Mouse (Mus musculus) kidney, embryonic 16.5 days (tissue): ENCODE results near the gene Parp2. TPM values are rescaled to one million over a fixed set of nuclear protein-coding genes. Genes with fewer than 3 reads are reported as not detected.
A peak's percentile ranks its signal among the peaks of the same experiment; 100 is the strongest.
"Not testable (repeated sequence)": the region's sequence is repeated elsewhere in the genome, so short reads cannot be mapped to it uniquely, and the experiment has no call there.

Experiments used
- ATAC-seq: fragments of 200-750 bp; cut with Nextera tagmentation; 2 replicates; pipeline ENCODE4 v1.8.0; 2017; ENCODE audit warnings: moderate TSS enrichment; ENCODE audit not compliant: low FRiP score, low TSS enrichment
- H3K27ac ChIP-seq: fragments of 300-500 bp; sonication (generic); 2 replicates; pipeline ENCODE4 v1.5.1; 2014; ENCODE audit warnings: low read length
- H3K27me3 ChIP-seq: fragments of 300-500 bp; sonication (generic); 2 replicates; pipeline ENCODE4 v1.6.1; 2014; ENCODE audit warnings: low read length, control low read depth, mixed read lengths; ENCODE audit not compliant: insufficient read depth
- H3K36me3 ChIP-seq: fragments of 300-500 bp; sonication (generic); 2 replicates; pipeline ENCODE4 v1.6.1; 2014; ENCODE audit warnings: low read length, control low read depth, mixed read lengths; ENCODE audit not compliant: insufficient read depth
- H3K4me1 ChIP-seq: fragments of 300-500 bp; sonication (generic); 2 replicates; pipeline ENCODE4 v1.6.1; 2014; ENCODE audit warnings: low read length, control low read depth, mixed read lengths; ENCODE audit not compliant: insufficient read depth
- H3K4me2 ChIP-seq: fragments of 300-500 bp; sonication (generic); replicated peaks from 2 replicates; pipeline ENCODE4 v1.6.1; 2014; ENCODE audit warnings: low read depth, low read length
- H3K4me3 ChIP-seq: fragments of 300-500 bp; sonication (generic); 2 replicates; pipeline ENCODE4 v1.5.1; 2014; ENCODE audit warnings: mild to moderate bottlenecking, low read length
- H3K9ac ChIP-seq: fragments of 300-500 bp; sonication (generic); replicated peaks from 2 replicates; pipeline ENCODE4 v1.6.1; 2014; ENCODE audit warnings: low read length
- H3K9me3 ChIP-seq: fragments of 300-500 bp; sonication (generic); 2 replicates; pipeline ENCODE4 v1.6.1; 2016; ENCODE audit warnings: low read length, control low read depth
- WGBS: fragments of 180-500 bp; shearing (Covaris S2); extraction: QIAGEN DNeasy Blood & Tissue Kit; methylation state at CpG from one replicate; pipeline ENCODE4 v1.1.7; 2014; 5-methylcytosine and 5-hydroxymethylcytosine counted together
- polyA plus RNA-seq: library from polyadenylated mRNA; unstranded; fragments of >200 nt; fragmentation: Nextera tagmentation; extraction: Ambion mirVana; gene quantifications from 2 replicates; pipeline ENCODE4 v1.2.1, GENCODE M21; 2015

The Parp2 gene
- polyA plus RNA-seq, 1 experiment from 2014 or later = 61.8 TPM

GRCm38 (mm10) chr14:50795965-50796364, 11.7 kb upstream of the Parp2 start:
- no peak for ATAC-seq
- no peak overlapping the region for H3K9ac ChIP-seq
- H3K9me3 ChIP-seq = no peaks in the 10 kb centered on the region
- H3K4me1 ChIP-seq = no peaks in the 10 kb centered on the region
- no peaks in the 10 kb centered on the region for H3K27me3 ChIP-seq
- H3K27ac ChIP-seq = no peak overlapping the region
- WGBS = 83% methylated on average over 4 of the region's 4 CpGs
- H3K4me2 ChIP-seq = no peak overlapping the region
- H3K4me3 ChIP-seq = no peak overlapping the region
- no peaks in the 10 kb centered on the region for H3K36me3 ChIP-seq

- WGBS = 84% methylated on average over 1 of the region's 1 CpGs
Observed at GRCm38 (mm10) chr14:50796464-50796863, 11.2 kb upstream of the Parp2 start.

GRCm38 (mm10) chr14:50798512-50798911, 9.1 kb upstream of the Parp2 start:
- no peak overlapping the region for H3K27ac ChIP-seq
- H3K4me3 ChIP-seq = no peak overlapping the region
- H3K4me1 ChIP-seq = no peaks in the 10 kb centered on the region
- WGBS = 69% methylated on average over 2 of the region's 2 CpGs
- no peaks in the 10 kb centered on the region for H3K27me3 ChIP-seq
- ATAC-seq = no peak
- H3K9ac ChIP-seq = no peak overlapping the region
- H3K9me3 ChIP-seq = no peaks in the 10 kb centered on the region
- H3K4me2 ChIP-seq = no peak overlapping the region
- no peaks in the 10 kb centered on the region for H3K36me3 ChIP-seq

More at GRCm38 (mm10) chr14:50796464-50796863, 11.2 kb upstream of the Parp2 start:
- no peak overlapping the region for H3K4me3 ChIP-seq
- no peak for ATAC-seq
- no peaks in the 10 kb centered on the region for H3K9me3 ChIP-seq
- H3K27ac ChIP-seq = no peak overlapping the region
- H3K36me3 ChIP-seq = no peaks in the 10 kb centered on the region
- no peak overlapping the region for H3K9ac ChIP-seq
- H3K4me1 ChIP-seq = no peaks in the 10 kb centered on the region
- no peaks in the 10 kb centered on the region for H3K27me3 ChIP-seq
- H3K4me2 ChIP-seq = no peak overlapping the region

GRCm38 (mm10) chr14:50799502-50800259, 8.0 kb upstream of the Parp2 start:
- Histone ChIP-seq H3K4me1 (no peaks in the 10 kb centered on the region), H3K9me3 (no peaks in the 10 kb centered on the region), H3K27ac (no peak overlapping the region), H3K4me2 (no peak overlapping the region), H3K27me3 (no peaks in the 10 kb centered on the region), H3K9ac (no peak overlapping the region), H3K36me3 (no peaks in the 10 kb centered on the region), H3K4me3 (no peak overlapping the region)
- peak; percentile 23; the same call in 1 of the 2 replicates for ATAC-seq
- WGBS = 5% methylated on average over 3 of the region's 3 CpGs

- Histone ChIP-seq H3K9ac (no peak overlapping the region), H3K4me3 (no peak overlapping the region), H3K27me3 (no peaks in the 10 kb centered on the region), H3K4me1 (no peaks in the 10 kb centered on the region), H3K27ac (no peak overlapping the region), H3K4me2 (no peak overlapping the region), H3K9me3 (no peaks in the 10 kb centered on the region), H3K36me3 (no peaks in the 10 kb centered on the region)
- ATAC-seq = no peak
- whole genome bisulfite sequencing = 89% methylated on average over 6 of the region's 6 CpGs
Observed at GRCm38 (mm10) chr14:50802441-50802840, 5.2 kb upstream of the Parp2 start.

- WGBS = 67% methylated on average over 4 of the region's 4 CpGs
- H3K4me1 ChIP-seq = no peaks in the 10 kb centered on the region
- no peak overlapping the region for H3K4me3 ChIP-seq
- no peak overlapping the region for H3K9ac ChIP-seq
- no peaks in the 10 kb centered on the region for H3K36me3 ChIP-seq
- no peak overlapping the region for H3K4me2 ChIP-seq
- H3K27me3 ChIP-seq = no peaks in the 10 kb centered on the region
- no peak for ATAC-seq
- no peaks in the 10 kb centered on the region for H3K9me3 ChIP-seq
- H3K27ac ChIP-seq = no peak overlapping the region
Observed at GRCm38 (mm10) chr14:50802843-50803562, 4.6 kb upstream of the Parp2 start.

- Histone ChIP-seq H3K27me3 (no peaks in the 10 kb centered on the region), H3K4me3 (no peak overlapping the region), H3K36me3 (no peaks in the 10 kb centered on the region), H3K9ac (no peak overlapping the region), H3K27ac (no peak overlapping the region), H3K4me1 (peaks cover 4% of the 10 kb centered on the region), H3K4me2 (no peak overlapping the region), H3K9me3 (no peaks in the 10 kb centered on the region)
- no peak for ATAC-seq
- WGBS = 70% methylated on average over 13 of the region's 13 CpGs
Observed at GRCm38 (mm10) chr14:50804683-50805082, 3.0 kb upstream of the Parp2 start.

- not testable (repeated sequence) for H3K9ac ChIP-seq, H3K27ac ChIP-seq, H3K4me1 ChIP-seq, H3K27me3 ChIP-seq, H3K9me3 ChIP-seq, ATAC-seq, H3K36me3 ChIP-seq, H3K4me3 ChIP-seq
- 89% methylated on average over 5 of the region's 5 CpGs for WGBS
- H3K4me2 ChIP-seq = peak overlapping the region; percentile 65
Observed at GRCm38 (mm10) chr14:50806469-50806868, 1.2 kb upstream of the Parp2 start.

GRCm38 (mm10) chr14:50813060-50813459, 5.4 kb downstream of the Parp2 start:
- H3K4me2 ChIP-seq = no peak overlapping the region
- no peaks in the 10 kb centered on the region for H3K9me3 ChIP-seq
- no peak overlapping the region for H3K27ac ChIP-seq
- H3K4me3 ChIP-seq = no peak overlapping the region
- ATAC-seq = no peak
- H3K9ac ChIP-seq = no peak overlapping the region
- H3K4me1 ChIP-seq = peaks cover 4% of the 10 kb centered on the region
- peaks cover 42% of the 10 kb centered on the region for H3K36me3 ChIP-seq
- 92% methylated on average over 2 of the region's 2 CpGs for WGBS
- no peaks in the 10 kb centered on the region for H3K27me3 ChIP-seq

GRCm38 (mm10) chr14:50823240-50823639, 15.6 kb downstream of the Parp2 start:
- no peaks in the 10 kb centered on the region for H3K4me1 ChIP-seq
- no peak overlapping the region for H3K4me2 ChIP-seq
- H3K27me3 ChIP-seq = no peaks in the 10 kb centered on the region
- peaks cover 48% of the 10 kb centered on the region for H3K36me3 ChIP-seq
- 80% methylated on average over 2 of the region's 2 CpGs for WGBS
- no peak overlapping the region for H3K27ac ChIP-seq
- no peak overlapping the region for H3K9ac ChIP-seq
- no peak overlapping the region for H3K4me3 ChIP-seq
- no peaks in the 10 kb centered on the region for H3K9me3 ChIP-seq
- no peak for ATAC-seq
